Mouse (Mus musculus) lung, postnatal 0 days (tissue): ENCODE results near the gene Otx2. TPM values are rescaled to one million over a fixed set of nuclear protein-coding genes. Genes with fewer than 3 reads are reported as not detected.

Source experiments
- ATAC-seq: fragments of 200-750 bp; cut with Nextera tagmentation; 2 replicates; pipeline ENCODE4 v1.8.0; 2017; ENCODE audit warnings: moderate library complexity
- DNase-seq: peaks from one replicate; pipeline ENCODE4 v3.0.0-alpha.2; 2016; ENCODE audit warnings: low spot score
- H3K27ac ChIP-seq: fragments of 300-500 bp; sonication (generic); 2 replicates; pipeline ENCODE4 v1.5.1; 2014; ENCODE audit warnings: antibody characterized with exemption, mild to moderate bottlenecking, low read length, mixed read lengths
- H3K27me3 ChIP-seq: fragments of 300-500 bp; sonication (generic); replicated peaks from 2 replicates; pipeline ENCODE4 v1.6.1; 2014; ENCODE audit warnings: low read length, mixed read lengths; ENCODE audit not compliant: insufficient read depth
- H3K36me3 ChIP-seq: fragments of 300-500 bp; sonication (generic); 2 replicates; pipeline ENCODE4 v1.6.1; 2014; ENCODE audit warnings: low read length, mixed read lengths; ENCODE audit not compliant: insufficient read depth
- H3K4me1 ChIP-seq: fragments of 300-500 bp; sonication (generic); 2 replicates; pipeline ENCODE4 v1.6.1; 2014; ENCODE audit warnings: antibody characterized with exemption, low read depth, low read length, mixed read lengths; ENCODE audit not compliant: insufficient read depth
- H3K4me2 ChIP-seq: fragments of 300-500 bp; sonication (generic); replicated peaks from 2 replicates; pipeline ENCODE4 v1.6.1; 2014; ENCODE audit warnings: low read depth, mild to moderate bottlenecking, low read length, moderate library complexity, mixed read lengths
- H3K4me3 ChIP-seq: fragments of 300-500 bp; sonication (generic); 2 replicates; pipeline ENCODE4 v1.5.1; 2014; ENCODE audit warnings: low read depth, low read length
- H3K9ac ChIP-seq: fragments of 300-500 bp; sonication (generic); replicated peaks from 2 replicates; pipeline ENCODE4 v1.6.1; 2014; ENCODE audit warnings: low read depth, mild to moderate bottlenecking
- H3K9me3 ChIP-seq: fragments of 300-500 bp; sonication (generic); 2 replicates; pipeline ENCODE4 v1.6.1; 2016; ENCODE audit warnings: low read length, mixed read lengths
- CTCF ChIP-seq: IDR thresholded peaks from 2 replicates; pipeline ENCODE4 v1.5.1; 2016; ENCODE audit warnings: antibody characterized with exemption, mild to moderate bottlenecking
- EP300 ChIP-seq: IDR thresholded peaks from 2 replicates; pipeline ENCODE4 v1.6.1; 2016; ENCODE audit warnings: antibody characterized with exemption, mild to moderate bottlenecking, control low read depth
- WGBS: fragments of 180-500 bp; shearing (Covaris S2); extraction: QIAGEN DNeasy Blood & Tissue Kit; methylation state at CpG from one replicate; pipeline ENCODE4 v1.1.7; 2014; 5-methylcytosine and 5-hydroxymethylcytosine counted together
- polyA plus RNA-seq: library from polyadenylated mRNA; unstranded; fragments of >200 nt; fragmentation: Nextera tagmentation; extraction: Ambion mirVana; gene quantifications from 2 replicates; pipeline ENCODE4 v1.2.1, GENCODE M21; 2015

The Otx2 gene
- polyA plus RNA-seq, result not detected in 2 replicates

DNA sequence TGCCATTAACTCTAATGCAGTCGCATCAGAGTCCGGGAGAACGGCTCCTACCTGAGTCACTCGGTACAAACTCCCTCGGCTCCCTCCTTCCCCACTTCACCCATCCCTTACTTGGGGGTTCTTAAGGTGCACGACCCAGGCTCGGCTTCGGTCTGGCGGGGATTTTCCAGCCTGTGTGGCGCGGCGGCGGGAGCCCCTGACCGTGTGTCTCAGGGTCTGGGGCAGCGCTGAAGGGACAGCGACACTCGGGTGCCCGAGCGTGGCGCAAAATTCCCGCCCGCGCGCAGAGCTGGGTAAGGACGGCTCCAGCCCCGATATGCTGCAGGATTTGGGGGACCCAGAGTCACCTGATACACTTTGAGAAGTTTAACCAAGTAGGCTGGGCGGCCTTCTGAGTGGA is at the start of gene Otx2:
TSS of gene Otx2 (minus strand) at position 279 of the 400 bp plus-strand sequence.
- ATAC-seq, result no peak
- DNase-seq, result no peak
- 1% methylated on average over 27 of the region's 27 CpGs for WGBS

DNA sequence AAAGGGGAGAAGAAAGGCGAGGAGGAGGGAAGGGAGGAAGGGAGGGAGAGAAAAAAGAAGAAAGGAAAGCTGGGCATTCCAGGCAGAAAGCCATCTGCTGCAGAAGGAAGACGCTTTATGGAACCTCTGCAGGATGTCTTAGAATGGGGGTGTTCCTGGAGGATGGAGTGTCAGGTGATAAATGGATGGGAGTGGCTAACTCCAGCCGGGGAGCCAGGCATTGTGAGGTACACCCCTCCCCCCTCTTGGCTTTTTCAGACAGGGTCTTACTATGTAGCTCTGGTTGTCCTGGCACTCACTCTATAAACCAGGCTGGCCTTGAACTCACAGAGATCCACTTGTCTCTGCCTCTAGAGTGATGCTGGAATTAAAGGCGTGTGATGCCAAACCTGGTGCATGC is 49.1 kb upstream of the Otx2 start:
- H3K27me3 ChIP-seq, result no peaks in the 10 kb centered on the region
- H3K4me3 ChIP-seq, result no peak overlapping the region
- ATAC-seq (no peak), DNase-seq (no peak)
- TF ChIP-seq EP300 (no peak), CTCF (no peak)
- H3K9ac ChIP-seq, result no peak overlapping the region
- H3K4me2 ChIP-seq, result no peak overlapping the region
- H3K36me3 ChIP-seq, result no peaks in the 10 kb centered on the region
- H3K4me1 ChIP-seq, result no peaks in the 10 kb centered on the region
- 30% methylated on average over 4 of the region's 4 CpGs for WGBS
- H3K9me3 ChIP-seq, result no peaks in the 10 kb centered on the region
- H3K27ac ChIP-seq, result no peak overlapping the region

More for the DNA sequence above, at the start of gene Otx2:
- no peak for TF ChIP-seq CTCF
- TF ChIP-seq EP300, result no peak
- no peaks in the 10 kb centered on the region for H3K9me3 ChIP-seq
- no peak within 1 kb of the TSS for H3K9ac ChIP-seq
- H3K4me3 ChIP-seq, result no peak within 1 kb of the TSS
- H3K4me2 ChIP-seq, result no peak within 1 kb of the TSS
- H3K27me3 ChIP-seq, result peaks cover 87% of the 10 kb centered on the region
- H3K36me3 ChIP-seq, result no peaks in the 10 kb centered on the region
- H3K27ac ChIP-seq, result no peak within 1 kb of the TSS
- H3K4me1 ChIP-seq, result no peaks in the 10 kb centered on the region

DNA sequence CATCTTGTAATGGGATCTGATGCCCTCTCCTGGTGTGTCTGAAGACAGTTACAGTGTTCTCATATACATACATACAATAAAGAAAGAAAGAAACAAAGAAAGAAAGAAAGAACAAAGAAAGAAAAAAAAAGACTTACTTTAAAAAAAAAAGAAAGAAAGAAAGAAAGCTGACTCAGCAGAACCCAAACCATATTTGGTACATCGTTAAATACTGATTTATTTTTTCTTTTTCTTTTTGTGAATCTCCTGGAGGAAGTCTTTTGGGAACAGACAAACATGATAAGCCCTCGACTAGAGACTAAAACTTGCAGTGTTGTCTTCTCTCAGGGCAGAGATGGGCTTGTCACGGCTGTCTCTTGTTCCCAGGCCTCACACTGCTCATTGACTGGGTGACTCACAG is 45.7 kb upstream of the Otx2 start:
- Histone ChIP-seq H3K4me1 (no peaks in the 10 kb centered on the region), H3K27ac (no peak overlapping the region), H3K36me3 (no peaks in the 10 kb centered on the region), H3K27me3 (no peaks in the 10 kb centered on the region), H3K9ac (no peak overlapping the region), H3K4me3 (no peak overlapping the region), H3K9me3 (no peaks in the 10 kb centered on the region), H3K4me2 (no peak overlapping the region)
- no peak for DNase-seq
- ATAC-seq, result no peak
- TF ChIP-seq CTCF, result no peak
- TF ChIP-seq EP300, result no peak
- whole genome bisulfite sequencing, result 68% methylated on average over 3 of the region's 3 CpGs

DNA sequence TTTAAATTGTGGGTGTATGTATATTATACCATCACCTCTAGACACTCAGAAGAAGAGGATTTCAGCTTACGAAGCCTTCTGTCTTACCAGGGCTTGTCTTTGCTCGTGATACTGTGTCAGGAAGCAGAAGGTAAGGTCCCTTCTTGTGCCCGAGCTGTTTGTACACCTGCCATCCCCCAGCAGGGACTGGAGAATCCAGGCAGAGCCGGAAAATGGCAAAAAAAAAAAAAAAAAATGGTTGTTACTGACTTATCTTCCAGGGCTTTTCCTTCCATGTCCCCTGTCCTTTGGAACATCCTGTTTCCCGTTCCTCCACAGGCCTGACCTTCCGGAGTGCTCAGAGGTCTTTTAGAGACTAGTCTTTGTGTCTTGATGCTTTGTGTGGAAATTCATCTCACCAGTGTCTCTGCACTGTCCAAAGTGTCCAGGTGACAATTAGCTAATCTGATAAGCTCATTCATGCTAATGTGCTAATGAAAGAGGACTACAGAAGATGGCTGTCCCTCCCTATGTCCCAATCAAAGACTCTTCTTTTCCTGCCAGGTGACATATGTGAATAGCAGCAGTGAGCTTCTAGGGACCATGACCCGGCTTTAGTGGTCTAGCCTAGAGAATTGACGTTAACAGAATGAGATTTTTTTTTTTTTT is 44.1 kb upstream of the Otx2 start:
- no peak overlapping the region for H3K9ac ChIP-seq
- H3K4me3 ChIP-seq, result no peak overlapping the region
- 63% methylated on average over 8 of the region's 8 CpGs for WGBS
- H3K27me3 ChIP-seq, result no peaks in the 10 kb centered on the region
- H3K27ac ChIP-seq, result no peak overlapping the region
- no peak overlapping the region for H3K4me2 ChIP-seq
- no peak for TF ChIP-seq CTCF
- no peak for TF ChIP-seq EP300
- no peaks in the 10 kb centered on the region for H3K9me3 ChIP-seq
- no peaks in the 10 kb centered on the region for H3K36me3 ChIP-seq
- no peaks in the 10 kb centered on the region for H3K4me1 ChIP-seq
- DNase-seq, result no peak
- no peak for ATAC-seq

DNA sequence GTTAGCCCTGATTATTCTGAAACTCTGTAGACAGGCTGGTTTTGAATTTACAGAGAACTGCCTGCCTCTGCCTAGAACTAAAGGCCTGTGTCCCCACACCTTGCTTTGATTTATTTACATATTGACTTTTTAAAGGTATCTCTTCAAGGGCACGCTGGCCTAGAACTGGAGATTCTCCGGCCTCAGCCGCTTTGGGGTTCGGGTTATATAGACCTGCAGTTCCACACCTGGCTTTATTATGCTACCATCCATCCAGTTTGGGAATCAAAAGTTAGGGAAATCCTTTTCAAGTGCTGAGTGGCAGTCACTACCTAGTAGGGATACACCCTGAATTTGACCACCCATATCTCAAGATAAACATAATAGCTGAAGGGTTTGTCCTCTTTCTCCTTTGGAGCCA is 42.8 kb upstream of the Otx2 start:
- 87% methylated on average over 4 of the region's 4 CpGs for WGBS
- ATAC-seq (no peak), DNase-seq (no peak)
- no peak overlapping the region for H3K4me3 ChIP-seq
- H3K9me3 ChIP-seq, result no peaks in the 10 kb centered on the region
- no peak overlapping the region for H3K4me2 ChIP-seq
- no peaks in the 10 kb centered on the region for H3K4me1 ChIP-seq
- TF ChIP-seq EP300, result no peak
- TF ChIP-seq CTCF, result no peak
- H3K36me3 ChIP-seq, result no peaks in the 10 kb centered on the region
- H3K27ac ChIP-seq, result no peak overlapping the region
- H3K9ac ChIP-seq, result no peak overlapping the region
- H3K27me3 ChIP-seq, result no peaks in the 10 kb centered on the region

DNA sequence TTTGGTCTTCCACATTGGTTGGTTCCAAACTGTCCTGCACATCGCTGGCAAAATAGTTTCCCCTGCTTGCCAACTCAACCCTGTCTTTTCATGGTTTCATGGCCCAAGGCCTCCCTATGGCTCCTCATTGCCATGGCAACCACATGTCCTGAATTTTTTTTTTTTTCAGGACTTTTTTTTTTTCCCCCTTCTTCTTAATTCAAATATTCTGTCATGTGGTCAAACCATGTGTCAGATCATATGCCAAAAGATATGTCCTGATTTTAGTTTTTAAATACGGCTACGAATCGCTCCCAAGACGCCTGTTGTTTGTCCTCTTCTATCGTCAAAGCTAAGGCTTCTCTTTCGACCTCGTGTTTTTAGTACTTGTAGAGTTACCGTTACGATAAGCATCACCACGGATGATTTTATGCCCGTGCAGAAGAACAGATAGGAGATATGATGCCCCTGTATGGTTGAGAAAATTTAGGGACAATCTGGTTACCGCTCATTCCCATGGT is 37.3 kb upstream of the Otx2 start:
- DNase-seq (no peak), ATAC-seq (no peak)
- Histone ChIP-seq H3K9me3 (no peaks in the 10 kb centered on the region), H3K27me3 (peaks cover 15% of the 10 kb centered on the region), H3K36me3 (no peaks in the 10 kb centered on the region), H3K27ac (no peak overlapping the region), H3K4me1 (no peaks in the 10 kb centered on the region), H3K9ac (no peak overlapping the region), H3K4me2 (no peak overlapping the region), H3K4me3 (no peak overlapping the region)
- TF ChIP-seq CTCF, result no peak
- no peak for TF ChIP-seq EP300
- WGBS, result 81% methylated on average over 13 of the region's 13 CpGs
